Mouse (Mus musculus) Patski (cell line): ENCODE results near the gene Frmd5. TPM values are rescaled to one million over a fixed set of nuclear protein-coding genes. Genes with fewer than 3 reads are reported as not detected.

Source experiments
- ATAC-seq: fragments of 100-300 bp; one replicate; pipeline ENCODE4 v1.8.0; 2021
- CTCF ChIA-PET: fragments of 350-600 bp; sonication (Branson Sonifier 250); formaldehyde crosslinking; loops from one replicate; lab custom pipeline; 2022; ENCODE audit warnings: inconsistent platforms; lab: Charles Lee
- POLR2A ChIA-PET: fragments of 350-600 bp; sonication (Branson Sonifier 250); formaldehyde crosslinking; loops from one replicate; lab custom pipeline; 2022; ENCODE audit warnings: antibody characterized with exemption, inconsistent platforms; lab: Charles Lee
- DNase-seq: peaks from one replicate; pipeline ENCODE4 v3.0.0-alpha.2; 2011; ENCODE audit warnings: low read depth, low spot score
- H3K27me3 ChIP-seq: fragments of 371-371 bp; one replicate; pipeline ENCODE4 v1.5.1; 2021
- CTCF ChIP-seq: fragments of 100-300 bp; IDR thresholded peaks from one replicate; pipeline ENCODE4 v1.5.1; 2021
- in situ Hi-C: fragments of 300-500 bp; cut with MboI; formaldehyde crosslinking; loops from 3 replicates; pipeline ENCODE4 v1.11.1; 2018; ENCODE audit warnings: low pct_unique_long_range_greater_than_20kb, mixed read lengths
- polyA plus RNA-seq: library from polyadenylated mRNA; unstranded; gene quantifications from one replicate; pipeline ENCODE4 v1.2.3, GENCODE M21; 2021

Gene Frmd5
- polyA plus RNA-seq, 1 experiment from 2014 or later = 0.23 TPM

DNA sequence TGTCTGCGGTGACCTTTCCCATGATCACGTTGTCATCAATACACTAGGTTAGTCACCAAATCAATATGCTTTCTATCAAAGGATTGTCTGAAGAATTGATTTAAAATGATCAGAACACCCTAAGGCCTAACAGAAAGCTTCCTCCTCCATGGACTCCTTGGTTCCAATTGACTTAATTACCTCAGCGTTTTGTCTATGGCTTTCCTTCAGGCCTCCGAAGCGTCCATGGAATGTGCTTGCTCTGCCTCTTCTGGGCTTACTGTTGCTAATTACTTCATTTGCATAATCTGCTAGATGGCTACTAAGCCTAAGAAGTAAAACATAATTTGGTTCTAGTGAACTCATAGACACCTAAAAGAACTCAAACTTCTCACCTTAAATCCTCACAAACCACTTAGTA is 42.0 kb downstream of the Frmd5 start:
- DNase-seq (no peak), ATAC-seq (no peak)
- peaks cover 36% of the 10 kb centered on the region for H3K27me3 ChIP-seq
- CTCF ChIA-PET = no interaction called here
- TF ChIP-seq CTCF = no peak
- in situ Hi-C loops = no loop called here
- POLR2A ChIA-PET = no interaction called here

DNA sequence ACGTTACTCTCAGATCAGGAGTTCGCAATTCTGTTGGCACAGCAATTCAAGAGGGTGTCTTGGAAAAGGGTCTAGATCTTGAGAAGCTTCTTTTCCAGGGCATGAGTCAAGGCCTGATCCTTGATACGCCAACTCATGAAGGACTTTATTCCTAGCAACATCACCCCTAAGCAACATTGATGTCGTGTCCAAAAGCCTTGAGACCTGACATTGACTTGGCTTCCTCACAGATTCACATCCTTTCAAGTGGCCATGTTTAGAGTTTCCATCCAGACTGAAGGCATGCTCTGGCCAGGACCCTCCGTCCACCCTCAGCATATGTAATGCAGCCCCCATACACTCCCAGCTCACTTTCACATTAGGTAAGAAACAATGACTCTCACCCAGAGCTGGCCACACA is 45.0 kb downstream of the Frmd5 start:
- ATAC-seq (no peak), DNase-seq (no peak)
- in situ Hi-C loops = no loop called here
- ChIA-PET CTCF (no interaction called here), POLR2A (no interaction called here)
- TF ChIP-seq CTCF = no peak
- H3K27me3 ChIP-seq = peaks cover 18% of the 10 kb centered on the region

DNA sequence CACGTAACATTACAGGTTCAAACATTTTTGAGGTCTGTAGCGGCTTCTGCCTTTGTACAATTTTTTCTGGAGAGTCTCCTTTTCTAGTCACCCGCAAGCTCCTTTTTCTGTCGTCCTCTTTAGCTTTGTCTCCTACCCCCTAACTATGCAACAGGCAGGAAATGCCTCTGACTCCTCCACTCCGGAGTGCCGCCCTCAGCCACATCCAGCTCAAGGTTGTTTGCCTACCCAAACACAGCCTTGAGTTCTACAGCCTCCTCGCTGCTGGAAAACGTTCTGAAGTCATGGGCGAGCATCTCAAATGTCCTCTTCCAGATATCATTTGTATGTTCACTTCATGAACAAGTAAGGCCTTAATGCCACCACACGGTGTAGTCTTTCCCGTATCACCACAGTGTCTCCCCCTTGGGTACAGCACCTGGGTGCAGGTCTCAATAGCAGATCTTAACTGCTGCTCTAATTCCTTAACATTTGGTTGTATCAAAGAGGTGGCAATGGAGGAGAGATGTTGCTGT is 45.5 kb downstream of the Frmd5 start:
- ChIA-PET POLR2A (no interaction called here), CTCF (no interaction called here)
- ATAC-seq (no peak), DNase-seq (no peak)
- H3K27me3 ChIP-seq = peaks cover 16% of the 10 kb centered on the region
- in situ Hi-C loops = no loop called here
- TF ChIP-seq CTCF = no peak

DNA sequence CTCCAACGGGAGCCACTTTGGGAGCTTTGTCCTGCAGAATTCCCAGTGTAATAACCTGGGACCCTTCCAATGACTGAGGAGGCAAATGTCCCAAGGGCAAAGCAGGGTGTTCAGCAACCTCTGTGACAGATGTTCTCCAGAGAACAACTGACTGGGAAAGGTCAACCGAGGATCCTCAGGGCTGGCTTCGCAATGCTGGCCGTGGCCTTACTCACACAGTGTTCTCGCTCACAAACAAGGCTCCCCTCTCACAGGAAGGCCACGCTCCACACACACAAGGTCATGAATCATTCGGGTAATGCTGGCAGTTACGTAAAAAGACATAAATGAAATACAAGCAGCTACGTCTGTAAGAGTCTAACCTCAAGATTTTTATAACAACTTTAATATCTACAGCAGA is 46.2 kb downstream of the Frmd5 start:
- H3K27me3 ChIP-seq = peaks cover 11% of the 10 kb centered on the region
- CTCF ChIA-PET = no interaction called here
- no peak for DNase-seq
- POLR2A ChIA-PET = no interaction called here
- in situ Hi-C loops = no loop called here
- no peak for TF ChIP-seq CTCF
- ATAC-seq = no peak

DNA sequence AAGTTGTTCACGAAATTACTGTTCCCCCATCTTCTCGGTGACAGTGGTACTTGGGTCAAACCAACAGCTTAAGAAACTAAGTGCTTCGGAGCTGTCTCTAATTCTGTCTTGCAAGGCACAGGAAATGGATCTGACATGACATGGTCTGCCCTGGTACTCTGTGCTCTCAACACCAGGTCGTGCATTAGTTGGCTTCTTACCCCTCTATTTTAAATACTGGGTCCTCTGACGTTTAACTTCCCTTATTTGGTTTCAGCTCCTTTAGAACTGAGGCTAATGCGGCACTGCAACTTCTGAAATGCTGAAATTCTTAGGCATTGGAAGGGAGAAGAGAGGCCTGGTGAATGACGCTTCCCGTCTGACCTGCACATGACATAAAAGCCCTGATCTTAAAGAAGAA is 48.6 kb downstream of the Frmd5 start:
- DNase-seq (no peak), ATAC-seq (no peak)
- ChIA-PET CTCF (no interaction called here), POLR2A (no interaction called here)
- TF ChIP-seq CTCF = no peak
- in situ Hi-C loops = no loop called here
- peaks cover 8% of the 10 kb centered on the region for H3K27me3 ChIP-seq

DNA sequence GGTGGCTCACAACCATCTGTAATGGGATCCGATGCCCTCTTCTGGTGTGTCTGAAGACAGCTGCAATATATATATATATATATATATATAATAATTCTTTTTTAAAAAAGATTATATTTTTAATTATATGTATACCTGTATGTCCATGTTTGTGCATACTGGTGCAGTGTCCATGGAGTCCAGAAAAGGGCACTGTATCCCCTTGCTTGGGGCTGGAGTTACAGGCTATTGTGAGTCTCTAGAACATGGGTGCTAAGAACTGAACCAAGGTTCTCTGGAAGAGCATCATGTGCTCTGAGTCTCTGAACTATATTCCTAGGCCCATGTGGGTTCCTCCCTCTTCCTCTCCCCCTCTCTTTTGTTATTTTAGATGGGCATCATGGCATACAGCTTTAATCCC is 50.6 kb downstream of the Frmd5 start:
- ATAC-seq (no peak), DNase-seq (no peak)
- peaks cover 7% of the 10 kb centered on the region for H3K27me3 ChIP-seq
- POLR2A ChIA-PET = no interaction called here
- peak; percentile 22 for TF ChIP-seq CTCF
- CTCF ChIA-PET = no interaction called here
- in situ Hi-C loops = no loop called here

DNA sequence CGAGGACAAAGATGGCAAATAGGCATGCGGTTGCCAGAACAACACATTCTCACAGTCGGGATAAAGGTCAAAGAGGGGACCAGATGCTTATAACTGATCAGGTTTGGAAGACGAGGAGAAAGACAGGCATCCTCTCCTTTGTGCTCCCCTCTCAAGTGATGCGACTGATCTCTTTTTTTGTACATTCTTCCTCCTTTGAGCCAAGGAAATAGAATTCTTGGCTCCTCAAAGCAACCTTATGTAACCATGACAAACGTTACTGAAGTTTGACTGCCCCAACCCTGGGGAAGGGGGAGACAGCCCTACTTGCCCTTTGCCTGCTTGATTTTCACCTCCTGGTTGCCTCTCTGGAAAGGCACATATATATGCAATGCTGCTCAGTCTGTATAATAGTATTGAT is 51.8 kb downstream of the Frmd5 start:
- ChIA-PET CTCF (no interaction called here), POLR2A (no interaction called here)
- DNase-seq (no peak), ATAC-seq (no peak)
- no peak for TF ChIP-seq CTCF
- in situ Hi-C loops = no loop called here
- H3K27me3 ChIP-seq = peaks cover 9% of the 10 kb centered on the region

DNA sequence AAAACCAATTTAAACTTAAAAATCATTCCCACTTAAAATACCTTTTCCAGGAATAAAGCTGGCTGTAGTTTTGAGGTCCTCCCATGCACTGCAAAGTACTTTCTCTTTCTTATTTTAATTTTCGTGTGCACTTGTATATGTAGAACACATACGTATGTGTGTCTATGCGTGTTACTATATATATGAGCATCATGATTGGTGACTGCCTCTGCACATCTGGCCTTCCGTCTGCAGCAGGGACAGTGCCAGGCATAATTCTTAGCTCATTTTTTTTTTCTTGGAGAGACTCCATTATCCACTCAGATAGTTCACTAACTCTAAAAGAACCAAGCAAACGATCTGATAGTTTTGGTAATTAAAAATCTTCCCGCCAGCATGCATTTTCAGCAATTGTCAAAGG is 56.8 kb downstream of the Frmd5 start:
- DNase-seq (no peak), ATAC-seq (no peak)
- peaks cover 34% of the 10 kb centered on the region for H3K27me3 ChIP-seq
- in situ Hi-C loops = no loop called here
- no peak for TF ChIP-seq CTCF
- ChIA-PET POLR2A (no interaction called here), CTCF (no interaction called here)

DNA sequence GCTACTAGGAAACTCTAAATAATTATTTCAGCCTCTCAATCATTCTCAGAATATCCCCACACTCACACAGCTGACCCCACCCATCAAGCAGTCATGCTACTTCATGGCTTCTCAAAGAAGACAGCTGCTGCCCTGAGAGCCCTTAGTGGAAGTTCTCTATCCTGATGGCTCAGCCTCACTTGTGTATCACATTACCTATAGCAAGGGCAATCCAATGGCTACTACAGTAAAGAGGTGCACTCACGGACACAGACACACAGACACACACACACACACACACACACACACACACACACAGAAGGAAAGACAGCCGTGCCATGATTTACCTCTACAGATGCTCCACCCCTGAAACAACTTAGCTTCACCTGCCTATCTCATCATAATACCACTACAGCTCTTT is 65.7 kb downstream of the Frmd5 start:
- peaks cover 40% of the 10 kb centered on the region for H3K27me3 ChIP-seq
- no peak for TF ChIP-seq CTCF
- CTCF ChIA-PET = no interaction called here
- POLR2A ChIA-PET = no interaction called here
- in situ Hi-C loops = no loop called here
- DNase-seq (no peak), ATAC-seq (no peak)

DNA sequence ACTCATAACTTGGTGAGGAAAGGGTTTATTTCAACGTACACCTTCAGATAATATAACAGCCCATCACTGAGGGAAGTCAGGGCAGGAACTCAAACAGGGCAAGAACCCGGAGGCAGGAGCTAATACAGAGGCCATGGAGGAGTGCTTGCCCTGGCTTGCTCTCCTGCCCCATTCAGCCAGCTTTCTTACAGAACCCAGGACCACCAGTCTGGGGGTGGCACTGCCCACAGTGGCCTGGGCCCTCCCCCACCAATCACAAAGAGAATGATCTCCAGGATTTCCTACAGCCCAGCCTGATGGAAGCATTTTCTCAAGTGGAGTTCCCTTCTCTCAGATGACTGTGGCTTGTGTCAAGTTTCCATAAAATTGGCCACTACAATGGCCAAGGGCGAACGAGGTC is 67.5 kb downstream of the Frmd5 start:
- in situ Hi-C loops = no loop called here
- ATAC-seq = no peak
- no peak for TF ChIP-seq CTCF

DNA sequence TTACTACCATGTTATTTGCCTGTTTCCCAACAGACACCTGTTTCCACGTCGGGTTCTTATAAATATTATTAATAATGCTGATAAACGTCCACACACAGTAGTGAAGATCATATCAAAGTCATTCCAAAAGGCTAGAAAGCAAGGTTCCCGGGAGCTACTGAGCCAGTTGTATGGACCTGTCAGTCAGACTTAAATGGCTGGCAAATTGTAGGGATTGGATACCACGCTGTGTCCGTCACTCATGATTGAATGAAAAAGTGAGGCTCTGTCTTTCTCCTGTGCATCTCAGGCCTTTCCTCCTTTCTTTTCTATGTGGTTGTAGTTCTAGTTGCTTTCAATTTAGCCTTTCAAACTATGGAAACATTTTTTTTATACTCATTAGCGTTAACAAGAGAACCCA is 73.5 kb downstream of the Frmd5 start:
- DNase-seq (no peak), ATAC-seq (no peak)
- H3K27me3 ChIP-seq = peaks cover 22% of the 10 kb centered on the region
- POLR2A ChIA-PET = no interaction called here
- TF ChIP-seq CTCF = no peak
- in situ Hi-C loops = no loop called here
- CTCF ChIA-PET = interaction anchor here (2.1 kb wide), 1 partner anchor 9 kb away, joined by 5 read pairs; no protein-coding TSS in a partner anchor

More for the DNA sequence above, 67.5 kb downstream of the Frmd5 start:
- peaks cover 24% of the 10 kb centered on the region for H3K27me3 ChIP-seq
- ChIA-PET POLR2A (no interaction called here), CTCF (no interaction called here)
- DNase-seq = no peak

DNA sequence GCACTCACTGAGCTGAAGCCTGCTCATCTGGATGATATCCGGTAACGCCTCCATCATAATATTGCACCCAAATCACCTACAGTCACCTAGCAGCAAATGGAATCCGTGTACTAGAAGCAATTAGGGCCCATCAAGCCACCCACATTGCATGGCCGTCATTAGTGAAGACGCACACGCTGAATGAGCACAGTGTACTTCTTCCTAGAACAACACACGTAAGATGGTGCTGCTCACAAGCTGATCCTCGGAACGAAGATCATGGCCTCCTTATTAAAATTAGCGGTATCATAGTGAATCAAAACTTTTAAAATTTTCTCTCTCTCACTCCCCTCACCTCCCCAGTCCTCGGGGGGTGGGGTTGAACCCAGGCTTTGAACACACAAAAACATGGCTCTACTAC is 76.4 kb downstream of the Frmd5 start:
- ATAC-seq = no peak
- ChIA-PET CTCF (no interaction called here), POLR2A (no interaction called here)
- no peak for TF ChIP-seq CTCF
- no peak for DNase-seq
- in situ Hi-C loops = no loop called here
- H3K27me3 ChIP-seq = peaks cover 30% of the 10 kb centered on the region
